Mouse (Mus musculus) adrenal gland, postnatal 4 days (tissue): ENCODE measurements at regions not wholly inside any gene's neighbourhood (a gene's known extent, or its start where the extent isn't known, plus 50 kb on each side); places are given as distances from the start of the nearest gene placed in this dataset.

ENCODE experiments used
- DNase-seq, 2 experiments: peaks; one replicate each; pipeline ENCODE4 v3.0.0; 2021 to 2022; ENCODE audit warnings: low spot score in 2 of 2, mixed read lengths in 2 of 2

GRCm38 (mm10) chr1:169157496-169157895 lies 373.8 kb downstream of the Nuf2 start:
- no peak for DNase-seq

GRCm38 (mm10) chr1:169156875-169157274 lies 374.4 kb downstream of the Nuf2 start:
- DNase-seq, result no peak

- no peak for DNase-seq
Measured at GRCm38 (mm10) chr1:169155484-169156459, 375.5 kb downstream of the Nuf2 start.

GRCm38 (mm10) chr1:169142216-169142615 lies 389.0 kb downstream of the Nuf2 start:
- no peak for DNase-seq

GRCm38 (mm10) chr1:169140056-169140455 lies 391.2 kb downstream of the Nuf2 start:
- no peak for DNase-seq

GRCm38 (mm10) chr1:169139507-169139906 lies 391.8 kb downstream of the Nuf2 start:
- DNase-seq, result no peak

- DNase-seq, result no peak
Measured at GRCm38 (mm10) chr1:169139184-169139486, 392.1 kb downstream of the Nuf2 start.

- no peak for DNase-seq
Measured at GRCm38 (mm10) chr1:169138404-169139183, 392.7 kb downstream of the Nuf2 start.

GRCm38 (mm10) chr1:169135542-169135941 lies 395.7 kb downstream of the Nuf2 start:
- DNase-seq, result no peak

- no peak for DNase-seq
Measured at GRCm38 (mm10) chr1:169103669-169104068, 427.6 kb downstream of the Nuf2 start.

GRCm38 (mm10) chr1:169103113-169103512 lies 428.2 kb downstream of the Nuf2 start:
- no peak for DNase-seq

- DNase-seq, result no peak
Measured at GRCm38 (mm10) chr1:169099221-169099620, 432.0 kb downstream of the Nuf2 start.

GRCm38 (mm10) chr1:169096737-169097136 lies 434.5 kb downstream of the Nuf2 start:
- no peak for DNase-seq

GRCm38 (mm10) chr1:169093602-169094354 lies 437.5 kb downstream of the Nuf2 start:
- DNase-seq, result no peak

- DNase-seq, result no peak
Measured at GRCm38 (mm10) chr1:169086032-169086431, 445.2 kb downstream of the Nuf2 start.

- no peak for DNase-seq
Measured at GRCm38 (mm10) chr1:169080686-169081085, 450.6 kb downstream of the Nuf2 start.

GRCm38 (mm10) chr1:169077228-169077627 lies 454.0 kb downstream of the Nuf2 start:
- DNase-seq, result no peak

- no peak for DNase-seq
Measured at GRCm38 (mm10) chr1:169076006-169076405, 455.3 kb downstream of the Nuf2 start.

GRCm38 (mm10) chr1:169071366-169071765 lies 459.9 kb downstream of the Nuf2 start:
- no peak for DNase-seq

- no peak for DNase-seq
Measured at GRCm38 (mm10) chr1:169069647-169070046, 461.6 kb downstream of the Nuf2 start.

GRCm38 (mm10) chr1:169066795-169067194 lies 464.5 kb downstream of the Nuf2 start:
- DNase-seq, result no peak

- DNase-seq, result no peak
Measured at GRCm38 (mm10) chr1:169060627-169061026, 470.6 kb downstream of the Nuf2 start.
